Mouse (Mus musculus) gastrocnemius, postnatal 36 days (tissue): ENCODE measurements at regions not wholly inside any gene's neighbourhood (a gene's known extent, or its start where the extent isn't known, plus 50 kb on each side); places are given as distances from the start of the nearest gene placed in this dataset.

Source experiments
- DNase-seq, 2 experiments: peaks; one replicate each; pipeline ENCODE4 v3.0.0; 2022
- intact Hi-C: fragments of 180-260 bp; cut with DNase I; formaldehyde crosslinking; loops from one replicate; pipeline ENCODE4 v1.15.1; 2025

- intact Hi-C loops, result no loop called here
- no peak for DNase-seq
Measured at GRCm38 (mm10) chr7:75923951-75924467, 75.9 kb downstream of the Klhl25 start.

- DNase-seq, result no peak
- intact Hi-C loops, result loop anchor here (5.0 kb wide), 1 partner anchor 430 kb away; no protein-coding TSS in a partner anchor
Measured at GRCm38 (mm10) chr7:75927537-75927936, 79.4 kb downstream of the Klhl25 start.

- intact Hi-C loops, result no loop called here
- DNase-seq, result no peak
Measured at GRCm38 (mm10) chr7:75943844-75944243, 95.7 kb downstream of the Klhl25 start.

GRCm38 (mm10) chr7:75955671-75956070, 107.6 kb downstream of the Klhl25 start:
- intact Hi-C loops, result no loop called here
- peak in 1 of 2 experiments; percentile 8 for DNase-seq

GRCm38 (mm10) chr7:75957366-75957765, 109.3 kb downstream of the Klhl25 start:
- intact Hi-C loops, result no loop called here

GRCm38 (mm10) chr7:75959903-75960620, 112.0 kb downstream of the Klhl25 start:
- intact Hi-C loops, result no loop called here

More at GRCm38 (mm10) chr7:75957366-75957765, 109.3 kb downstream of the Klhl25 start:
- no peak for DNase-seq

GRCm38 (mm10) chr7:75968177-75968576, 120.1 kb downstream of the Klhl25 start:
- intact Hi-C loops, result no loop called here
- no peak for DNase-seq

More at GRCm38 (mm10) chr7:75959903-75960620, 112.0 kb downstream of the Klhl25 start:
- DNase-seq, result no peak

- intact Hi-C loops, result no loop called here
- no peak for DNase-seq
Measured at GRCm38 (mm10) chr7:75970914-75971313, 122.8 kb downstream of the Klhl25 start.

GRCm38 (mm10) chr7:75971706-75972105, 123.6 kb downstream of the Klhl25 start:
- DNase-seq, result no peak
- intact Hi-C loops, result no loop called here

- intact Hi-C loops, result no loop called here
Measured at GRCm38 (mm10) chr7:75981560-75981959, 133.4 kb downstream of the Klhl25 start.

GRCm38 (mm10) chr7:75983029-75983808, 135.1 kb downstream of the Klhl25 start:
- no peak for DNase-seq
- intact Hi-C loops, result no loop called here

More at GRCm38 (mm10) chr7:75981560-75981959, 133.4 kb downstream of the Klhl25 start:
- DNase-seq, result no peak

GRCm38 (mm10) chr7:75983809-75984171, 135.7 kb downstream of the Klhl25 start:
- intact Hi-C loops, result no loop called here
- DNase-seq, result no peak

- intact Hi-C loops, result no loop called here
Measured at GRCm38 (mm10) chr7:75998853-75999252, 150.7 kb downstream of the Klhl25 start.

GRCm38 (mm10) chr7:75999324-75999907, 151.3 kb downstream of the Klhl25 start:
- no peak for DNase-seq
- intact Hi-C loops, result no loop called here

More at GRCm38 (mm10) chr7:75998853-75999252, 150.7 kb downstream of the Klhl25 start:
- no peak for DNase-seq

GRCm38 (mm10) chr7:76001012-76001411, 152.9 kb downstream of the Klhl25 start:
- no peak for DNase-seq
- intact Hi-C loops, result no loop called here

- intact Hi-C loops, result no loop called here
- no peak for DNase-seq
Measured at GRCm38 (mm10) chr7:76008226-76008625, 160.1 kb downstream of the Klhl25 start.

- intact Hi-C loops, result no loop called here
Measured at GRCm38 (mm10) chr7:76047743-76048142, 181.9 kb upstream of the Agbl1 start.

GRCm38 (mm10) chr7:76049342-76049741, 180.3 kb upstream of the Agbl1 start:
- no peak for DNase-seq
- intact Hi-C loops, result no loop called here

More at GRCm38 (mm10) chr7:76047743-76048142, 181.9 kb upstream of the Agbl1 start:
- no peak for DNase-seq

GRCm38 (mm10) chr7:76053843-76054242, 175.8 kb upstream of the Agbl1 start:
- DNase-seq, result no peak
- intact Hi-C loops, result no loop called here

- intact Hi-C loops, result no loop called here
Measured at GRCm38 (mm10) chr7:76099149-76099548, 130.5 kb upstream of the Agbl1 start.

GRCm38 (mm10) chr7:76121242-76121844, 108.3 kb upstream of the Agbl1 start:
- intact Hi-C loops, result no loop called here
- DNase-seq, result no peak

More at GRCm38 (mm10) chr7:76099149-76099548, 130.5 kb upstream of the Agbl1 start:
- no peak for DNase-seq
